Mouse (Mus musculus) T-helper 1 cell (primary cell): ENCODE data around the gene Ppm1n.

Source experiments
- in situ Hi-C: fragments of 300-600 bp; cut with MboI, MseI; formaldehyde crosslinking; loops from one replicate; pipeline ENCODE4 v1.15.1; 2025; ENCODE audit warnings: high pct_unique_total_duplicates

Gene Ppm1n

DNA sequence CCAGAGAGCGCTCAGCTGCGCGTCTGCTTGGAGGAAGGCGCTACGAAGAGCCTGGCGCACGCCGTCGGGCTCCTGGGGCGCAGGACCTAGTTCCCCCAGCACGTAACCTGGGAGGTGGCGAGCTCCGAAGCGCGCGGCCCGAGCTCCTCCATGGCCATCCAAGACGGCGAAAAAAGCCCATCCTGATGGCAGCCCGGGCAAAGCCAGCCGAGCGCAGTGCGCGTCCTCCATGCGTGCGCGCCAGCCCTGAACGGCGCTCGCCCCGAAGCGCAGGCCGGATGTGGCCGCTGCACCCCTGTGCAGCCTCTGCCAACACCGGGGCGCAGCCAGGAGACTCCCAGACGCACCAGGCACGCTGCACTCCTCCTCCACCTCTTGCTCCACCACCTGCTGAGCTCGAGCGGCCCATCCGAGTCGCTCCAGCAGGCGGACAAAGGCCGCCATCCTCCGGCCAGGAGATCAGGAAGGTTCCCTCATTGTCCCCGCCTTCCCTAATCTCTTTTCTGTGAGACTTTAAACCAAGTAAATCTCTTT is at the start of gene Ppm1n:
TSS of gene Ppm1n (minus strand) at position 484 of the 534 bp plus-strand sequence.
- in situ Hi-C loops: loop anchor here (5.0 kb wide), 2 partner anchors 47 to 102 kb away; partner anchors contain the start of gene Eml2

DNA sequence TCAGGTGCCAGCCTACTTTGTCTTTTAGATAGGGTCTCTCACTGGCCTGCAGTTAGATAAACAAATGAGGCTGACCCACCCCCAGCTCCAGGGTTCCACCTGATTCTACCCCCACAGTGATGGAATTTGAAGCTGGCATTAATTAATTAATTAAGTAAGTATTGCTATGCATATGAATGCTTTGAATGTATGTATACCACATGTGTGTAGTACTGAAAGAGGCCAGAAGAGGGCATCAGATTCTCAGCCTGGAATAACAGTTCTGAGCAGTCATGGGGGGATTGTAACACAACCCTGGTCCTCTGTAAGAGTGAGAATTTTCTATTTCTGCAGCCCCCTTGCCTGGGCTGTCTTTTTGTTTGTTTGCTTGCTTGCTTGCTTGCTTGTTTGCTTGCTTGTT is 48.6 kb upstream of the Ppm1n start:
- in situ Hi-C loops: no loop called here

DNA sequence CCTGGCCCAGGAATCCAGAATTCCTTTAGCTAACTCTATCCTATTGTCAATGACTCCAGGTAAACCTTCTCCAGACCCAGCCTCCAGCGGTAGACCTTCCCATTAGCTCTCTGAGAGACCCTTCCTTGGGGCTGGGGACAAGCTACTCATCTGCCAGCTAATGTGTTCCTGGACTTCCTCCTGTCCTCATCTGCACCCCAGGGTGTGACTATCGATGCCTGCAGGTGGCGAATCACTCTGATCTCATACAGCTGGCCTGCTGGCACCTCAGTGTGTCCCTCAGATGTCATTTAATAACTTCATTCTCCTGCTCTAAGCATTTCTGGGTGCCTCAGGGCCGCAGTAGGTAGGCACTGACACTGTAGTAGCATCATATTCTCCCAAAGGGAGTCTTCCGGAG is 47.9 kb upstream of the Ppm1n start:
- in situ Hi-C loops: no loop called here

DNA sequence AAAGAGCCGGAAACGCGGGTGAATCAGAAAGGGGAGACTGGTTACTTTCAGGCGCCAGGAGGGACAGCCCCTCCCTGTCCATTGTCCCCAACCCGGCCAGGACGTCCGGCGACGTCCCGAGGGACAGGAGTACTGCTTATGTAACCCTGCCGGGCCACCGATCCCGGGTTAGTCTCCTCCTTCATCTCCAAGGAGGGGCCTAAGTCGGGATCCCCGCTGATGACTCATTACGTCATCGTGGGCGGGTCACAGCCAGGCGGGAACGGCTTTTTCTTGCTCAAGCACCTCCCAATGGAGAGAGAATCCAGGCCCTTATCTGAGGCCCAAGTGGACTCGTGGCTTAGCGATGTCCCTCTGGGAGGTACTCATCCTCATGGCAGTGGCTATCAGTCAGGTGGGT is 47.3 kb upstream of the Ppm1n start:
- in situ Hi-C loops: no loop called here

DNA sequence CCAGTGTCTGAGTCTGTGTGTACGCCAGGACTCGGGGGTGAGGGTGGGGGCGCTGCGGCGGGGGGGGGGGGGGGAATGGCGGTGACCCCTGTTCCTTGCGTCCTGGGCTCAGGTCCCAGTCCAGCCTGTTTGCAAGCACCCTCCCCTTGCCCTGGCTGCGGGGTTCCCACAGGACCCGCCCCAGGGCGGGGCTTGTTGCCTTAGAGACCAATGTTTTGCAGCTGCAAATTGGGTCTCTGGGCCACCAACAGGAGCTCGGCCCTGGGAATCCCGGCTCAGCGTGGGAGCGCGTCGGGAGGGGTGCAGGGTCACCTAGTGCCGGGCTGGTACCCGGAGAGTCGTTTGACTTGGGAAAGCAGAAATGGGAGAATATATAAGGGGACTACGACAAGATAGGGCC is 46.5 kb upstream of the Ppm1n start:
- in situ Hi-C loops: no loop called here

DNA sequence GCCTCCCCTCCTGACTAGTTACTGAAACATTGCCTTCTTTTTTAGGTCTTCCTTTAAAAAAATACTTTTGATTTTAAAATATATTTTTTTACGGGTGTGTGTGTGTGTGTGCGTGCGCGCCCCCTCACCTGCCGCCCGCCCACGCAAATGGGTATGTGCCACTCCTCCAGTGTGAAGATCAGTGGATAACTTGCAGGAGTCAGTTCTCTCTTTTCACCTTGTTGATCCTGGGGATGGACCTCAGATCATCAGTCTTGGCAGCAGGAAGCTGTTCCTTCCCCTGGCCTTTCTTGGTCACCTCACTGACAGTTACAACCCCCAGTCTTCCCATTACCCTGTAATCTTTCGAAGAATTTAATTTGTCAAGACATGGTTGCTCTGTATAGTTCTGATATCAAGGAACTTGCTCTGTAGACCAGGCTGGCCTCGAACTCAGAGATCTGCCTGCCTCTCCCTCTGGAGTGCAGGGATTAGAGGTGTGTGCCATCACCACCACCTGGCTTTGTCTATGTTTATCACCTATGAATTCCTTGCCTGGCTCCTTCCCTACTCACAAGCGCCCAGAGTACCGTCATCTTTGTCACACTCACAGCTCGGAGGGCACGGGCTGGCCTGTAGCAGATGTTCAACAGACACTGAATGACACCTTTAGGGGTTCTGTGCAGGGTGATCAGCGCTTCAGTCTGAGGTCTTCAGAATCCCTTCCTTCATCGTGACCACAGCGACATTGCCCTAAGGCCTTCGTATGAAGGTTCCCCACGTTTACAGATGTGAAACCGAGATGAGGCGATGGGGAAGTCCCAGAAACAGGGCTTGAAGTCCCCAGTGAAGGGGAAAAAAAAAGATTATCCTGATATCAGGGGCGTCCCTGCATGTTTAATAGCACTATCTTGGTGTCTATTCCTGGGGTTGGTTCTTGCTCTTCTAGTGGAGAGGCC is 45.7 kb upstream of the Ppm1n start:
- in situ Hi-C loops: no loop called here

DNA sequence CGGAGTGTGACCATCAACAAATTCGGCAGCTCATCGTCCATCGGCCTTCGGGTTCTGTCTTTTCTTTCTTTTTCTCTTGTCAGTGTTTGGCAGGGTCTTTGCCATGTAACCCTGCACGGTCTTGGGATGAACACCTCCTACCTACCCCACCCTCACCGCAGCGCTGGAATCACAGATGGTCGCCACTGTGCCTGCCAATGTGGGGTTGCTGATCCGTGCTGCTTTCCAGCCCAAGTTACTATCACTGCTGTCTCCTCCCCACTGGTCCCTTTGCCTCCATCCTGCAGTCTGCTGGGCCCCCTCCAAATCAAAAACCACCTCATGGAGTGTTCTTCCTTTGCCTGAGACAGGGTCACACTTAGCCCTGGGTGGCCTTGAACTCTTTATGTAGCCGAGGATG is 44.4 kb upstream of the Ppm1n start:
- in situ Hi-C loops: no loop called here

DNA sequence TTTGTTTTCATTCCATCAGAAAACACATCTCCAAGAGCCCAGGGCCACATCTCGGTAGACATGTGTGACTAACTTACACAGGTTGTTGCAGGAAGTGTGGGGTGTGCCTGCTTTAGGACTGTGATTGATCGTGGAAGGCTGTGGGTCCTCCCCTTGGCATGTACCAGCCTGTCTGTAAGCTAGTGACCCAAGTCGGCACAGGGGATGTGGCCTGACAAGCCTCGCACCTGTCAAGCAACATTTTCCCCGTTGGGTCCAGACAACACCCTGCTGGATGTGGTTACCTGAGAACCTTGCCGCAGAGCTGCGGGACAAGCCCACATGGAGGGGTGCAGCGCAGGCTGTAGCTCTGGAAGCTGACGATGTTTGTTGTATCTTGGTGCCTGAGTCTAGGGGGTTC is 42.6 kb upstream of the Ppm1n start:
- in situ Hi-C loops: no loop called here

DNA sequence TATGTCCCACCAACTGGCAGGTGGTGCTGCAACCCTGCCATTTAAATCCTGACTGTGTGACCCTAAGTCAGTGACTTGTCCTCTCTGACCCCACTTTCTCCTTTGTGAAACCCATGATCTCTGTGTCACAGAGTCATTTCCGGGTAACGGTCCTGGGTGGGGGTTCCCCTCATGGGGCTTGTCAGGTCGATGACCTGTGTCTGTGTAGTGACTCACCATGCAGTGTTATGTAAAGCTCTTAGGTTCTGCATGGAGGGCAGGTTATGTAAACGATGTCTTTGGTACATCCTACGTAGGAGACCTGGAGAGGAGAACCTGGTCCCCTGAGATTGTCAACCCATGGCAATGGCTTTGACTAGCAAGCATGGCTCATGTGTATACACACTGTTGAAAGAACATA is 41.6 kb upstream of the Ppm1n start:
- in situ Hi-C loops: no loop called here

DNA sequence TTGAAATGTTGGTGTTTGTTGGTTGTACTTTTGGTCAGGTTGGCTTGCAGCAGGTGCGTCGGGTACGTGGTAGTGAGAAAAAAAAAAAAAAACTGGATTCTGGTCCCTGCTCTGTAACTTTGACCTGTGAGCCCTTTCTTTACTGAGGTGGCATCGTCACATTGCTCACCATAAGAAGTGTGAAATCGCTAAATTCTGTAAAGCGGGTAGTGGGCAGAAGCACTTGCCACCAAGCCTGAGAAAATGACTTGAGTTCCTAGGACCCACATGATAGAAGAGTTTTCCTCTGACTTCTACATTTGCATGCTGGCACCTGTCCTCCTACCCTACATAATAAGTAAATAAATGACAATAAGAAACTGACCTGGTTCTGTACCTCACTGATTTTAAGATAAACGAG is 40.8 kb upstream of the Ppm1n start:
- in situ Hi-C loops: no loop called here

DNA sequence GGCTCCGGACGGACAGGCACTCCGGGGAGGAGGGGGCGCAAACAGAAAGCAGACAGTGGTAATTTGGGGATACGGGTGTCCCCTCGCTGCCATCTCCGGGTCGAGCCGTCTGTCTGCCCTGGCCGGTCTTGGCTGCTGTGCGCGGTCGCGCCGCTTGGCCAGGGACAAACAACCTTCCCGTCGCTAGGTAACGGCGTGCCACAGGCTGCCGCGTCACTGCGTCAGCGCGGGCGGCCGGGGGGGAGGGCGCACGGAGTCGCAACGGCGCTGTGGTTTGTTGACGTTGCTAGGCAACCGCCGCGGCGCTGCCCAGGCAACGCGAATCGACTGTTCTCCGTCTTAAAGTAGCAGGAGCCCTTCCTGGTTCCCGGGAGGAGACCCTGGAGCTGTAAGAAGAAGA is 40.0 kb upstream of the Ppm1n start:
- in situ Hi-C loops: no loop called here

DNA sequence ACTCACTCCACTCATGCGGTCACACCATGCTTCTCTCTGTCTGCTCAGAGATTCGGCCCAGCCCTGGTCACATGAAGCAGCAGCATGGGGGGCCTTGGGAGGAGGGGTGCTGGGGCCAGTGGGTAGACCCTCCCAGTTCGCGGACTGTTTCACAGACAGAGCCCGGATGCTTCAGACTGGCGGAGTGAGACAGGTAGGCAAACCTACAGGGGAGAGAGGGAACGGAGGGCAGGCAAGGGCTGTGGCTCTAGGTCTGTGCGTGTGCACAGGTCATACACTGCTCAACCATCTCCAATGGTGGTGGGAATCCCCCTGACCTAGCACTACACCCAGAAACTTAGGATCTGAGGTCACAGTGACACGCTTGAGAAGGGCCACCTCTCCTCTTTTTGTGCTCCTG is 39.6 kb upstream of the Ppm1n start:
- in situ Hi-C loops: no loop called here

DNA sequence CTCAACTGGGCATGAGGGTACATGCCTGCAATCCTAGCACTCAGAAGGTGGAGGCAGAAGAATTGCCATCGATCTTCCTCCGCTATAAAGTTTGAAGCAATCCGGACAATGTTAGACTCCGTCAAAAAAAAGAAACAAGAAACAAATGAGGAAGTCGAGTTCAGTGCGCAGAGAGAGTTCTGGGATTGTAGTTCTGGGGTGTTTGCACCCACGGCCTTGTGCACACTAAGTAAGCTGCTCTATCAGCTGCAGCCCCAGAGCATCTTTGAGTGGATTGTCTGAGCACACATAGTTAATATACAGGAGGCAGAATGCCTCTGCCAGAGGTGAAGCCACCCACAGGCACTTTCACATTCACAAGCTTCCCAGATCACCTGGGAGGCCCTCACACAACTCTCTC is 38.8 kb upstream of the Ppm1n start:
- in situ Hi-C loops: no loop called here

DNA sequence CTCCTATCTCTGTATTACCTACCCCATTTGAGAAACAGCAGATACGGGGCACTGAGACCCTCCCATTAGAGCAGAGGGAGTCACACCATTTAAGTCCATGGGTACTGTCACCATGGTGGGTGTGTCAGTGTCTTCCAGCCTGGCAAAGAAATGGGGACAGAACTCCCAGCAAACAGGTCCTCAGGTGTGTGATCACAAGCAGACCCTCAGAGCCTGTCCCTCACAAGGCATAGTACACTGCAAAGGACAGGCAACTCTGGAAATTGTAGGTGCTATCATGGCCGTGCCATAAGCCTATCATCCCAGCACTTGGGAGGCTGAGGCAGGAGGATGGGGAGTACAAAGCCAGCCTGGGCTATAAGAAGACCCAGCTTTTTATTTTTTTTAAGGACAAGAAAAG is 38.3 kb upstream of the Ppm1n start:
- in situ Hi-C loops: no loop called here

DNA sequence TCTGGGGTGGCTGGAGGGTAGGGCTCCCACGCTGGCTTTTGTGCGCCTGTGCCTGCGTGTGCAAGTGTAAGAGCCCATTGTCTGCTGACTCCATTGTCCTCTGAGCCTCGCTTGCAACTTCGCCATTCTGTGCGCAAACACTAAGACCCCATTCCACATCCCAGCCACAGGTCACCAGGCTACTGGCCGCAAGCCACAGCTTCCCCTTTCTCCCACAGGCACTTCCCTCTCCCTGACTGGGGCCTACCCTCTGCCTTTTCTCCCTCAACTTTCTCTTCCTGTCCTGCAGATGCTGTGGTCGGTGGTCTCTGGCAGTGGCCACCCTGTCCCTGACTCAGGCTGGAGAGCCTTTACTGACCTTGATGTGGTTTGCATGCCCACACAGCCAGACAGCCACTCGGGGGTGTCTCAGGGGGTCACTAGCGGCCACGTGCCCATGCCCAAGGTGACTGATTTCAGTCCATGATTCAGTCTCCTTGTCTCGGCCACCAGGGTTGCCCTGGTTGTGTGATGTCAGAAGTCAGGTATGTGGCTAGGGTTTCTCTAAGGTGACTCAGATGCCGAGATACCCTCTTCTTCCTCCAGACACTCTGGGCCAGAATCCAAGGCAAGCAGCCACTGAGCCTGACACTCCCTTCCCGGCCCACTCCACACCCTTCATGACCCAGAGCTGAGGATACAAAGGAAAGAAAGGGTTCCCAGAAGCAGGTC is 36.7 kb upstream of the Ppm1n start:
- in situ Hi-C loops: no loop called here

DNA sequence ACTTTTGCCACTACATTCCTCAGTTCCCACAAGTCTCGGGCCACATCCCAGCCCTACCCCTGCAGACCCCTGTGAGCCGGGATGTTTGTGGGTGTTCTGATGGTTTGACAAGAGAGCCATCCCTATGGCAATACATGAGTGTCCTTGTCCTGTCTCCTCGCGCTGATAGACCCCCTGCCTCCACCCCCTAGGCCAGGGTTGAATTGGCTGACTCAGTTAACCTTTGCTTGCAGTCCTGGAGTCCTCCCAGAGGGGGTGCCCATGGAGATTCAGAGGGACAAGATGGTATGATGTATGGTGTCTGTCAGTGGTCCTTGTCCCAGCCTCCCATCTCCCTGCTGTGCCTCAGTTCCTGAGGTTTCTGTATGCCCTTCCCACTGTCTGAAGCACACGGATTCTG is 34.2 kb upstream of the Ppm1n start:
- in situ Hi-C loops: no loop called here

DNA sequence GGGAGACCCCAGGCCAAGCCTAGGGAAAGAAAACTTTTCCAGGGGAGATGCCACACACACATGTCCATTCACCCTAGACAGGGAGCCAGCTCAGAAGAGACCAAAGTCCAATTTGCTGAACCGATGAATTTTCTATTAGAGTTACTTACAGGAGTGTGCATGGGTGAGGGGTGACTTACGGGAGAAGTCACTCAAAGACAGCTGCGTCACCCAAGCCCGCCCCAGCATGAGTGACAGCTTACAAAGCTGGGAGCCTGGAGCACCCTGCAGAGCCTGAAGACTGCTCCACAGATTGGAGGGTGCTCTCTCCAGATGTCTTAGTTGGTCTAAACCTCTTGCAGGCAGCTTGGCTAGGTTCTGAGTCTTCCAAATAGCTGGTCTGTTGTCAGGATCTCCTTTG is 32.1 kb upstream of the Ppm1n start:
- in situ Hi-C loops: no loop called here

DNA sequence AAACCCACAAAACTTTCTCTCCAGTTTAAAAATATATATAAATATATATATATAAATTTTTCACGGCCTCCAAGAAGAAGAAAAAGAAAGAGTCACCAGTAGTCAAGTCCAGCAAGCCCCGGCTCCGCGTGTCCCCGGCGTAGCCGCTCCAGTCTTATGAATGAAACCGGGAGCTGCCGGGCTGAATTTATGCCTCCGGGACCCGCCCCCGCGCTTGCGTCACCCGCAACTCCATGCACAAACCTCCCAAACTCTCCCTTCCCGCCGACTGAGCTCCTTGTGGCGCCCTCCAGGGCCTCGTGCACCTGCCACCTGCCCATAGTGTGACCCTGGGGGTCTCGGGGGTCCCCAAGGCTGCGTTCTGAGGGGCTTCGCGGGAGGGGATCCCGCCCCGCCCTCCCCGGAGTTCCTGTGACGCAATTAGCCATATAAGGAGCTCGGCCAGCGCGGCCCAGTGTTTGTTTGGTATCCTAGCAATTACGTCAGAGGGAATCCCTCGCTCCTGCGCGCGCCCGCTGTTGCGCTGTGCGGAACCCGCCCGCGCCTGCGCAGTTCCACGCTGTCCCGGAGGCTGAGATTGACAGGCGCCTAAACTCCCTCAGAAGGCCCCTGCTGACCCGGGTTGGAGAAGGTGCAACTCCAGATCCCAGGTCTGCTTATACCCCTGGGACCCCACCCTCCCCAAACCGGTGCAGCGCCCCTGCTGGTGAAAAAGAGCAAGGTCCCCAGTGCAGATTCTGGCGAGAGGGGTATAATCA is 30.2 kb upstream of the Ppm1n start, which contains the start of gene Fosb:
TSS of gene Fosb (minus strand) at position 168 of the 758 bp plus-strand sequence.
- in situ Hi-C loops: loop anchor here (5.0 kb wide), 1 partner anchor 32 kb away; the partner anchor contains the start of gene Ercc1

DNA sequence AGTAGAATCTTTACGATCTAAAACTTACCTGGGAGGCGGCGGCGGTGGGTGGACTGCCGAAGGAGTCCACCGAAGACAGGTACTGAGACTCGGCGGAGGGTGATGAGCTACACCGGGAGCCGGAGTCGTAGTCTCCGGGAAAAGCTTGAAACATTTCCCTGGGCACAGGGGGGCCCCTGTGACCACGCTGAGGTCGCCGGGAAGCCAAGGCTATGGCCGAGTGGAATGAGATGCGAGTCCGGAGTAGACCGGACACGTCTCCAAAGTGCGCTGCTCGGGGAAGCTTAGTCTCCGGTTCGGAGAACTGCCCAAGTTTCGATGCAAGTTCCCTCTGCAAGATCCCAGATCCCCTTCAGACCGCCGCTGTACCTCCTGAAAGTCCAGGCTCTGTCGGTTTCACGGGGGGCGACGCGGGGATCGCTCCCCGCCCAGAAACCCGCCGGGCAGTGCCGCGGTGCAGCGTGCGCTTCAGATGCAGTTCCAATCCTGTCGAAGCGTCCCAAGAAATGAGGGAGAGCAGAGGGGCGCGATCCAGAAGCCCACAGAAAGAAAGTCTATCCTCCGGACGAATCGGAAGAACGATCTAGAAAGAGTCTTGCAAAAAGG is 29.5 kb upstream of the Ppm1n start:
- in situ Hi-C loops: loop anchor here (5.0 kb wide), 1 partner anchor 33 kb away; the partner anchor contains the start of gene Ercc1

DNA sequence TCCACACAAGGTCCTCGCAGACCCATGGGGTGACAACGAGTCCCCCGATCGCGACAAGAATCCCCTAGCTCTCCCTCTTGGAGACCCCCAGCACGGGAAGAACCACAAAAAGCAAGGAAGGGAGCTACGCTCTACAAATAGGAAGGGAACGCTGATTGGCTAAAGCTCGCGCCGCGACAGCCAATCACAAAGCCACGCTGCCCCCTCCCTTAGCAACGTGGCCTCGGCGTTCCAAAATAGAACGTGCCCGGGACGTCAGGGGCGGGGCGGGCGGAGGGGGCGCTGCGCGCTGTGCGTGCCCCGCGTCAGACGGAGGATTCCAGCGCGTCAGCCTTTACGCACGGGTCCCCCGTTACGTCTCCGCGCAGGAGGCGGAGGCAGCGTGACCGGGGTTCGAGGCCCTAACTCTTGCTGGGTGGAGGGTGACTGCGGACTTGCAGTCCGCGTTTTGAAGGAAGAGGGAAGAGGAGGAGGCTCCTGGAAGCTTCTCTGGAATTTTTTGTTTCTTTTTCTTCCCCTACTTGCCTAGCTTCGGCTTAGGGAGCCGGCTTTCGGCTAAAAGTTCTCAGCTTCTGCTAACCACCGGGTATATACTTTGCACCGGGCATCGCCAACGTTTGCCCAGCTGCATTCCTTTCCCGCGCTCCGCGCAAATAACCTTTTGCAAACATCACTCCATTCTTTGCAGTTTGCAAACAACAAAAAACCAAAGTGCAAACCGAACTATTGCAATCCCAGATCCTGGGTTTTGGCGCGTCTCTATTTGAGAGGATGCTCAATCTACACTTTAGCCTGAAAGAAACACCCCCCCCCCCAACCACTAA is 28.8 kb upstream of the Ppm1n start:
- in situ Hi-C loops: loop anchor here (5.0 kb wide), 1 partner anchor 34 kb away; the partner anchor contains the start of gene Ercc1
